Mouse (Mus musculus): ENCODE results near the gene Cfap97d2. TPM values are rescaled to one million over a fixed set of nuclear protein-coding genes. Genes with fewer than 3 reads are reported as not detected.
A peak's percentile ranks its signal among the peaks of the same experiment; 100 is the strongest.
"Not testable (repeated sequence)": the region's sequence is repeated elsewhere in the genome, so short reads cannot be mapped to it uniquely, and the experiment has no call there.

Gene Cfap97d2
- total RNA-seq, 2 experiments from 2014 or later = not detected

GRCm38 (mm10) chr8:13740817-13741613 is 35.3 kb downstream of the Cfap97d2 start:
- DNase-seq (ENCODE audit: low spot score) = no peak

GRCm38 (mm10) chr8:13746212-13746611 is 40.5 kb downstream of the Cfap97d2 start:
- DNase-seq (ENCODE audit: low spot score) = not testable (repeated sequence)

- DNase-seq (ENCODE audit: low spot score) = no peak
Measured at GRCm38 (mm10) chr8:13747626-13748025, 41.9 kb downstream of the Cfap97d2 start.

GRCm38 (mm10) chr8:13753680-13754079 is 48.0 kb downstream of the Cfap97d2 start:
- peak; percentile 80 for DNase-seq (ENCODE audit: low spot score)

- DNase-seq (ENCODE audit: low spot score) = no peak
Measured at GRCm38 (mm10) chr8:13756480-13756879, 50.8 kb downstream of the Cfap97d2 start.

- peak; percentile 91 for DNase-seq (ENCODE audit: low spot score)
Measured at GRCm38 (mm10) chr8:13756982-13757804, 51.5 kb downstream of the Cfap97d2 start, which contains the start of gene Cdc16. Gene Cdc16, plus strand, starts transcription at chr8:13757676.

- DNase-seq (ENCODE audit: low spot score) = peak; percentile 50
Measured at GRCm38 (mm10) chr8:13757805-13758727, 52.4 kb downstream of the Cfap97d2 start.

- DNase-seq (ENCODE audit: low spot score) = no peak
Measured at GRCm38 (mm10) chr8:13769206-13769605, 63.5 kb downstream of the Cfap97d2 start.

GRCm38 (mm10) chr8:13780536-13780935 is 74.8 kb downstream of the Cfap97d2 start:
- no peak for DNase-seq (ENCODE audit: low spot score)

- DNase-seq (ENCODE audit: low spot score) = peak; percentile 91
Measured at GRCm38 (mm10) chr8:13785250-13785763, 79.6 kb downstream of the Cfap97d2 start, which contains the start of gene Upf3a. Gene Upf3a, plus strand, starts transcription at chr8:13785615.

GRCm38 (mm10) chr8:13785764-13786299 is 80.1 kb downstream of the Cfap97d2 start:
- DNase-seq (ENCODE audit: low spot score) = peak; percentile 96

- no peak for DNase-seq (ENCODE audit: low spot score)
Measured at GRCm38 (mm10) chr8:13789606-13790005, 83.9 kb downstream of the Cfap97d2 start.

Other genes starting within 250 kb of the Cfap97d2 start
- gene Gas6, start 211.4 kb upstream of the Cfap97d2 start, total RNA-seq (2021) = 10 to 100 TPM; 68.0 to 69.5 TPM
- not detected for gene 1700029H14Rik, start 143.4 kb upstream of the Cfap97d2 start, total RNA-seq (2021)
- gene Rasa3, start 28.3 kb upstream of the Cfap97d2 start, total RNA-seq (2021) = 1 to 10 TPM; 6.8 to 7.3 TPM
- 10 to 100 TPM; 24.6 to 25.0 TPM for gene Cdc16, start 51.8 kb downstream of the Cfap97d2 start, total RNA-seq (2021)
- 10 to 100 TPM in 1 of 2 experiments, 1 to 10 TPM in 1; 8.2 to 10.3 TPM for gene Upf3a, start 79.7 kb downstream of the Cfap97d2 start, total RNA-seq (2021)
- not detected for gene AF366264, start 132.5 kb downstream of the Cfap97d2 start, total RNA-seq (2021)
- gene Champ1, start 163.8 kb downstream of the Cfap97d2 start, total RNA-seq (2021) = 1 to 10 TPM; 7.2 to 7.5 TPM
- 1 to 10 TPM; 5.5 to 6.9 TPM for gene Coprs, start 184.4 kb downstream of the Cfap97d2 start, total RNA-seq (2021)